Mouse (Mus musculus) limb, embryonic 10.5 days (tissue): ENCODE results near the gene 5730507C01Rik. TPM values are rescaled to one million over a fixed set of nuclear protein-coding genes. Genes with fewer than 3 reads are reported as not detected.
"Not testable (repeated sequence)": the region's sequence is repeated elsewhere in the genome, so short reads cannot be mapped to it uniquely, and the experiment has no call there.

Source experiments
- DNase-seq: peaks from one replicate; pipeline ENCODE4 v3.0.0-alpha.2; 2017; ENCODE audit warnings: low spot score
- H3K27ac ChIP-seq: fragments of 300-500 bp; sonication (generic); 2 replicates; pipeline ENCODE4 v1.5.1; 2016; ENCODE audit warnings: mild to moderate bottlenecking
- H3K27me3 ChIP-seq: fragments of 300-500 bp; sonication (generic); 2 replicates; pipeline ENCODE4 v1.6.1; 2016; ENCODE audit warnings: low read depth, mild to moderate bottlenecking; ENCODE audit not compliant: poor library complexity, severe bottlenecking
- H3K36me3 ChIP-seq: fragments of 300-500 bp; sonication (generic); 2 replicates; pipeline ENCODE4 v1.6.1; 2016; ENCODE audit warnings: mild to moderate bottlenecking, moderate library complexity
- H3K4me1 ChIP-seq: fragments of 300-500 bp; sonication (generic); 2 replicates; pipeline ENCODE4 v1.6.1; 2016
- H3K4me3 ChIP-seq: fragments of 300-500 bp; sonication (generic); 2 replicates; pipeline ENCODE4 v1.5.1; 2016; ENCODE audit warnings: mild to moderate bottlenecking, moderate library complexity
- H3K9me3 ChIP-seq: fragments of 300-500 bp; sonication (generic); replicated peaks from 2 replicates; pipeline ENCODE4 v1.6.1; 2016; ENCODE audit warnings: mild to moderate bottlenecking
- WGBS: fragments of 180-500 bp; shearing (Covaris S2); methylation state at CpG from one replicate; pipeline ENCODE4 v1.1.7; 2016; 5-methylcytosine and 5-hydroxymethylcytosine counted together
- polyA plus RNA-seq: library from polyadenylated mRNA; unstranded; fragments of >200 nt; fragmentation: Nextera tagmentation; extraction: Ambion mirVana; gene quantifications from 2 replicates; pipeline ENCODE4 v1.2.1, GENCODE M21; 2016

5730507C01Rik gene
- 5.3 and 6.0 TPM in 2 replicates for polyA plus RNA-seq

DNA sequence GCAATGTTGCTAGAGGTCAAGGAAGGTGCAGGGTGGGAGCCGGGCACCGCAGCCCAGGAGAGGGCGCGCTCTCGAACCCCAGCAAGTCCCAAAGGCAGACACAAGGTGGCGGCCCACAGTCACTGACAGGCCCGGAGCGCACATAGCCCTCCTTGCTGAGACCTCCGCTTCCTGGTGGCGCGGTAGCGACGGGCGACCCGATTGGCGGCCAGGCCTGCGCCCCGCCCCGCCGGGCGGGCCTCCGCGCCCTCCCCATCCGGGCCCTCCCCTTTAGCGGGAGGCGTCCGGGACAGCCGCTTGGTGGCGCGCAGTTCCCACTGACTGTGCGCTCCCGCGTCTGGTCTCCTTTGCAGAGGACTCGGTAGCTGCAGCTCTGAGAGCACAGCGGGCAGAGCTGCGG is at the start of gene 5730507C01Rik:
TSS of gene 5730507C01Rik (plus strand) at position 340 of the 400 bp plus-strand sequence.
- H3K27me3 ChIP-seq: no peaks in the 10 kb centered on the region
- DNase-seq: peak; percentile 74
- H3K4me1 ChIP-seq: no peaks in the 10 kb centered on the region
- H3K4me3 ChIP-seq: peak within 1 kb of the TSS; percentile 57
- WGBS: 4% methylated on average over 29 of the region's 36 CpGs
- H3K27ac ChIP-seq: peak within 1 kb of the TSS; percentile 85
- peaks cover 7% of the 10 kb centered on the region; the same call in 1 of the 2 replicates for H3K9me3 ChIP-seq
- H3K36me3 ChIP-seq: no peaks in the 10 kb centered on the region

DNA sequence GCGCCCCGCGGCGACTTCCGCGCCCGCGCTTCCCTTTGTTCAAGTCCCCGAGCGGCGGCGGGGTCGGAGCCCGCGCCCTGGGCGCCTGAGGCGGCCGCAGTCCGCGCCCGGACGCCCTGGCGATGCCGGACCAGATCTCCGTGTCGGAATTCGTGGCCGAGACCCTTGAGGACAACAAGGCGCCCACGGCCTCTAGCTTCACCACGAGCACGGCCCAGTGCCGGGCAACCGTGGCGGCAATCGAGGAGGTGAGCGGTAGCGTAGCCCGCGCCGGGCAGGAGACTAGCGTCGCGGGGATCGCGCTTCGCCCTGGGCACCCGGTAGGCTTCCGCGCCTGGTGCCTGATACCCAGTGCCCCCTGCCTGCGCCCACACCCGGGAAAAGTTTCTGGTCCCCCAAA is 306 bp downstream of the 5730507C01Rik start:
- 5% methylated on average over 50 of the region's 52 CpGs for WGBS
- not testable (repeated sequence) for H3K9me3 ChIP-seq, H3K36me3 ChIP-seq, H3K27me3 ChIP-seq, H3K4me1 ChIP-seq
- peak overlapping the region; percentile 85 for H3K27ac ChIP-seq
- H3K4me3 ChIP-seq: peak overlapping the region; percentile 57
- peak; percentile 41 for DNase-seq

DNA sequence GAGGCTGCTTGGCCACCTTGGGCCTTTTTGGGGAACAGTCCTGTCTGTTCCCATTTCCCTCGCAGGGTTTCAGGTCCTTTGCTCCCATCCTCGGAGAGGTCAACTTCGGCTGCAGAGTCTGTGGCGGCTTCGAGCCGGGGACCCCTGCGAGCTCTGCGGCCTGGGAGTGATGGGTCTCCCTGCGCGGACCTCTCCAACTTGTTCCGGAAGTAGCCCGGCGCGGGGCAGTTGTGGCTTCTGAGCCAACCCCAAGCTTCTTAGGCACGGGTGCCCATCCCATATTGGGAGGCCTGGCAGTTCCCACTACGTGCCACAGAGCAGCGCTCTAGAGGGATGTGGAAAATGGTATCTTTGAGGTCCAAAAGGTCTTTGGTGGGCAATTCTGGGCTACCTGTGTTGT is 767 bp downstream of the 5730507C01Rik start:
- H3K4me3 ChIP-seq: peak overlapping the region; percentile 57
- H3K4me1 ChIP-seq, H3K27ac ChIP-seq, H3K36me3 ChIP-seq, H3K9me3 ChIP-seq, H3K27me3 ChIP-seq: not testable (repeated sequence)
- 19% methylated on average over 17 of the region's 17 CpGs for WGBS
- peak; percentile 38 for DNase-seq
